Mouse (Mus musculus) bone marrow, adult 2 months (tissue): ENCODE data around the gene Tsc22d1. TPM values are rescaled to one million over a fixed set of nuclear protein-coding genes. Genes with fewer than 3 reads are reported as not detected.

ENCODE experiments used
- H3K27ac ChIP-seq: fragments of 200-500 bp; 2 replicates; pipeline ENCODE4 v1.5.1; 2012; ENCODE audit warnings: low read depth, mild to moderate bottlenecking, control low read depth, inconsistent platforms, low read length; ENCODE audit not compliant: control insufficient read depth, poor library complexity, insufficient read depth
- H3K4me1 ChIP-seq: fragments of 200-500 bp; 2 replicates; pipeline ENCODE4 v1.6.1; 2011; ENCODE audit warnings: low read length; ENCODE audit not compliant: control insufficient read depth, insufficient read depth
- H3K4me3 ChIP-seq: fragments of 200-500 bp; replicated peaks from 2 replicates; pipeline ENCODE3; 2011; ENCODE audit warnings: mild to moderate bottlenecking, low read depth, low read length, control low read depth; ENCODE audit not compliant: control insufficient read depth
- CTCF ChIP-seq: fragments of 200-500 bp; IDR thresholded peaks from 2 replicates; pipeline ENCODE4 v1.5.1; 2011; ENCODE audit warnings: low read length, control low read depth; ENCODE audit not compliant: control insufficient read depth, insufficient read depth
- POLR2A ChIP-seq: fragments of 200-500 bp; IDR thresholded peaks from 2 replicates; pipeline ENCODE4 v1.6.1; 2011; ENCODE audit warnings: low read depth, mild to moderate bottlenecking, control low read depth, low read length, borderline replicate concordance; ENCODE audit not compliant: control insufficient read depth
- WGBS: fragments of 180-500 bp; shearing (Covaris S2); methylation state at CpG from one replicate; pipeline ENCODE4 v1.1.7; 2018; 5-methylcytosine and 5-hydroxymethylcytosine counted together
- polyA plus RNA-seq: library from polyadenylated mRNA; stranded (reverse); fragments of >200 nt; gene quantifications from 2 replicates; pipeline ENCODE4 v1.2.4, GENCODE M21; 2011; ENCODE audit warnings: low replicate concordance; ENCODE audit not compliant: missing spikeins, insufficient read depth, insufficient read length

Tsc22d1 gene
- polyA plus RNA-seq, 1 experiment, result 128 TPM

DNA sequence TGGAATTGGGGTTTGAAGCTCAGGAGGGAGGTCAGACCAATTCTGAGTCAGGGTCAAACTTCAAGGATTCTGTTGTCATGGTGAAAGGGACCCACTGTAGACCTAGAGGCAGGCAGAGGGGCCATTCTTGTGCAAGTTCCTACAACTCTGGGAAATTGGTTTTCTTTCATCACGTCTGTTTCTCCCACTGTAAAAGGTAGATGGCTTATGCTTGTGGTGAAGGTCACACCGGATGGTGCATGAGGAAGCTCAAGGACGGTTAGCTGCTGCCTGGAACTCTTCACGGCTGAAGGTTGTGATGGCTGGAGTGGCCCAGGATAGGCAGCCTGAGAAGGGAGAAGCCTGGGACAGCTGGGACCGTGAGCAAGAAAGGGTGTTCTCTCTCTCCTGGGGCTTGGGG is 103.5 kb downstream of the Tsc22d1 start:
- Histone ChIP-seq H3K27ac (no peak overlapping the region), H3K4me1 (no peaks in the 10 kb centered on the region; the same call in none of the 2 replicates), H3K4me3 (no peak overlapping the region)
- WGBS, result 49% methylated on average over 5 of the region's 5 CpGs
- TF ChIP-seq POLR2A, result no peak
- no peak for TF ChIP-seq CTCF

DNA sequence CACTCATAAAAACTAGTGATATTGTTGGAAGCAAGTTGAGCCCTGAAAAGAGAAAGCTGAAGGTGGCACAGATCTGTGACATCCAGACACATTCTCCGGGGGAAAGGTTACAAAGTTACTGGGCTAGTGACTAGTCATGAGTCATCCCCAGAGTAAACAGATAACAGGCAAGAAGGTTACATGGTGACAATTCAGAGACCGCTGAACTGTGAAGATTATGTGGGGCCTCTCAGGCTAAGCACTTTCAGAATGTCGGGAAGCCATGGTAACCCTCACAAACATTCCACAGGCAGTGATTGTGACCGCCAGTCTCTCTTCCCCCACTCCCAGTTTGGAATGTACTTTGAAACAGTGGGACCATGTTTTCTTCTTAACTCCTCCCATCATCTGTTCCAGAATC is 105.8 kb downstream of the Tsc22d1 start:
- WGBS, result 62% methylated on average over 4 of the region's 4 CpGs
- no peak for TF ChIP-seq CTCF
- TF ChIP-seq POLR2A, result no peak
- no peak overlapping the region for H3K4me3 ChIP-seq
- no peaks in the 10 kb centered on the region; the same call in none of the 2 replicates for H3K4me1 ChIP-seq
- H3K27ac ChIP-seq, result no peak overlapping the region

DNA sequence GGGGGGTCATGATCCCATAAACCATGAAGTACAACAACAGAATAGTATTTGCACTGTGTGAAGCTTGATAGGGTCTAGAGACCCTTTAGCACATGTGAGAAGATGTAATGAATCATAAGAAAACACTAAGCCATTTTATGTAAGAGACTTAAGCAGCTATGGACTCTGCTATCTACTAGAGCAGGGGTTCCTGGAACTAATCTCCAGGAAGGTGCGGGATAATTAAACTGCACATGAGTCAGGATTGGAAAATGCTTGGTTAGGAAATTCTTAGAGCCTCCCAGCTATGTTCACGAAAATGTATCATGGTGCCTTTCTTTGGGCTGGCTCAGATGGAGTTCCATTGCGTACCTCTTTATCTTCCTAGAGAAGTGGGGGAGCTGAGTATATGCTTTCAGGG is 106.5 kb downstream of the Tsc22d1 start:
- no peak overlapping the region for H3K27ac ChIP-seq
- TF ChIP-seq CTCF (no peak), POLR2A (no peak)
- 89% methylated on average over 3 of the region's 3 CpGs for WGBS
- H3K4me1 ChIP-seq, result no peaks in the 10 kb centered on the region; the same call in none of the 2 replicates
- no peak overlapping the region for H3K4me3 ChIP-seq

DNA sequence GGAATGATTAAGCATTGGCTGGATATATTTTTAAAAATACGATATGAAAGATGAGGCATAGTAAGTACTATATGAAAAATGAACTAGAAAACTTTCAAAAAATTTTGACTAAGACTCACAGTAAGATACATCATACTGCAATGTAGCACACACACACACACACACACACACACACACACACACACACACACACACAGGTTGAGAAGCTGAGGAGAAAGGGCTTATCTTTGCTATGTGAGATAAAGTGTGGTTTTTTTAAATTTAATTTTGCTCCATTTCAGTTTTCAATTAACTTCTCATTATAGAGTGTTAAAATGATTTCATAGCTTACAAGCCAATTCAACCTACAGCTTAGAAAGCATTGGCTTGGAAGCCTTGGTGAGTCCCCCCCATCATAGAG is 108.6 kb downstream of the Tsc22d1 start:
- TF ChIP-seq CTCF (no peak), POLR2A (no peak)
- Histone ChIP-seq H3K4me3 (no peak overlapping the region), H3K27ac (no peak overlapping the region), H3K4me1 (no peaks in the 10 kb centered on the region; the same call in none of the 2 replicates)
- WGBS, result 78% methylated on average over 1 of the region's 1 CpGs

DNA sequence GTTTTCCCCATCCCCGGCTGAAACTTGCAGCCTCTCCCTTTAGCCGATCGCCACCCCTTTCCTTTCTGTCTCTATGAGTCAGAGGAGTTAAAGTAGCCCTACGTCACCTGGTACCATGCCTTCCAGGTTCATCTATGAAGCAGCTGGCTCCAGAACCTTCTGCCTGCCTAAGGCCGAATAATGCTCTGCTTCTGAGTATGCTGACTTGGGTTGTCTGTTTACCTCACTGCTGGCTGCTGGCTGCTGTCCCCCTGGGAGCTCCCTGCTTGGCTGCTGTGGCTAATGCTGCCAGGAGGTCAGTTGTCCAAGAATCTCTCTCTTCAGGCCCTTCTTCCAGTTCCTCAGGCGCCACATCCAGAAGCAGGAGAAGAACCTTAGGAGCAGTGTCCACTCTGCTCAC is 111.7 kb downstream of the Tsc22d1 start:
- Histone ChIP-seq H3K4me1 (peaks cover 2% of the 10 kb centered on the region; the same call in 1 of the 2 replicates), H3K27ac (no peak overlapping the region), H3K4me3 (no peak overlapping the region)
- WGBS, result 78% methylated on average over 6 of the region's 6 CpGs
- TF ChIP-seq CTCF (no peak), POLR2A (no peak)

DNA sequence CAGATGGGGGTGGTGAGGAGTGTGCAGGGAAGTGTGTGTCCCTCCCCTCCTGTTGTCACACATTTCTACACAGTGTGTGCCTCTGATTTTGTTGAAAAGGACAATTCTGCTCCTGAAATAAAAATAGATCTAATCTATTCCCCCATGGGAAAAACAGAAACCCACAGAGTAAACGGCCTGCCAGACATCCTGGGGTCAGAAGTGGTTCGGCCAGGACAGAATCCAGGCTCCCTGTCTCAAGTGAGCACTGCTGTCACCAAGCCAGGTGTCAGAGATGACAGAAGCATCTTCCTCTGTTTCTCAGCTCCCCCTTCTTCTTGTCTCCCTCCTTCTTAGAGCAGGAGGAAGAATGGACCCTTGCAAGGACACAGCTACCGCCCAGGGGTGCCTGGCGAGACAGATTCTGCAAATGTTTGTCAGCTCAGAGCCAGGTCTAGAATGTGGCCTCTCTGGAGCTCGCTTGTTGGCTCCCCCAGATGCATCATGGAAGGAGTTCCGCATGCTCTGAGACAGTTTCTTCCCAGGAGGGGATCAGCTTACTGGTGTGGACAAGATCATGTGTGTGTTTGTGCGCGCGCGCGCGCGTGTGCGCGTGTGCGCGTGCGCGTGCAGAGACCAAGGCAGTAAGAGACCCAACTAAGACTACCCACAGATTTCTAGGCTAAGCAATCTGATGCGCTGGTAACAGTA is 112.4 kb downstream of the Tsc22d1 start:
- no peak for TF ChIP-seq POLR2A
- no peak for TF ChIP-seq CTCF
- Histone ChIP-seq H3K4me1 (peaks cover 4% of the 10 kb centered on the region; the same call in 1 of the 2 replicates), H3K27ac (no peak overlapping the region), H3K4me3 (no peak overlapping the region)
- 91% methylated on average over 20 of the region's 20 CpGs for WGBS

DNA sequence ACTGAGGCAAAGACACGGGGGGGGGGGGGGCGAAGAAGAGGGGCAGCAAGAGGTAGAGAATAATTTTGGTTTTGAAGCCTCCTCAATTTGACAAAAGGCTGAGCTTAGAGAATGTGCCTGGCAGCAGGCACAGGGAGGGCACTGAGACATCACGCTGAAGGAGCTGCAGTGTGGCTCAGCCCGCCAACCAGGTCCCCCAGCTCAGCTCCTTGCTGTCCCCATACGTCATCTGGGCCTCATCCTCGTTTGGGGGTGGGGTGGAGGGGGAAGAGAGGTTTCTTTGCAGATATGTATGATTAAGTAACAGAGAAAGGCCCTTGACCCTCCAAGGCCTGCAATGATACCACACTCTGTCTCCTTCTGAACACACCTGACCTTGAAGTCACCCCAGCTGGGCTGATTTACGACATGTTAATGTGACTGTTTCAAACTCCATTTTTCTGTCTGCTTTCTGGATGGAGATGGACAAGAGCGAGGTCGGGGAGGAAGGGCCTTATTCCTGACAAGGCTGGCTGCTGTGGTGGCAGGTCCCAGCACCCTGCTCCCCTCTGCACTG is 113.1 kb downstream of the Tsc22d1 start:
- TF ChIP-seq POLR2A (no peak), CTCF (no peak)
- Histone ChIP-seq H3K4me1 (peaks cover 4% of the 10 kb centered on the region; the same call in 1 of the 2 replicates), H3K4me3 (no peak overlapping the region), H3K27ac (no peak overlapping the region)
- 74% methylated on average over 9 of the region's 9 CpGs for WGBS

DNA sequence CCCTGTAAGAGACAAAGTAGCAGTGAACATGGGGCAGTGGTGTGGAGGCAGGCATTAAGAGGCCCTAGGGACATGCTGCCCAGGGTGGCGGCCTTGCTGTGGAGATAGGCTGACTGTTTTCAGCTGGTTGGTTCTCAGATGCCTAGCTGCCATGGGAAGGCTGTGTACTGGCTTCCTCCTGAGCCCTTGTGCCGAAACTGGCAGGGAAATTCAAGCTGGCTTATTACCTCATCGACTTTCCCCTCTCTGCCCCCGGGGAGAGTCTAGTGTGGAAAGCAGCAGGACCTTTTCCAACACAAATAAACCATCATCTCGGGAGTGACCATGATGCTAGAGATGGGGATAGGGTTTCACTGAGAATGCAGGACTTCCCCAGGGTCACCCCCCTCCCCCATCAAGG is 113.9 kb downstream of the Tsc22d1 start:
- no peak overlapping the region for H3K4me3 ChIP-seq
- peaks cover 4% of the 10 kb centered on the region; the same call in 1 of the 2 replicates for H3K4me1 ChIP-seq
- H3K27ac ChIP-seq, result no peak overlapping the region
- WGBS, result 72% methylated on average over 5 of the region's 5 CpGs
- TF ChIP-seq POLR2A (no peak), CTCF (no peak)
